Mouse (Mus musculus): ENCODE measurements at regions not wholly inside any gene's neighbourhood (a gene's known extent, or its start where the extent isn't known, plus 50 kb on each side); places are given as distances from the start of the nearest gene placed in this dataset.
A peak's percentile ranks its signal among the peaks of the same experiment; 100 is the strongest.

DNA sequence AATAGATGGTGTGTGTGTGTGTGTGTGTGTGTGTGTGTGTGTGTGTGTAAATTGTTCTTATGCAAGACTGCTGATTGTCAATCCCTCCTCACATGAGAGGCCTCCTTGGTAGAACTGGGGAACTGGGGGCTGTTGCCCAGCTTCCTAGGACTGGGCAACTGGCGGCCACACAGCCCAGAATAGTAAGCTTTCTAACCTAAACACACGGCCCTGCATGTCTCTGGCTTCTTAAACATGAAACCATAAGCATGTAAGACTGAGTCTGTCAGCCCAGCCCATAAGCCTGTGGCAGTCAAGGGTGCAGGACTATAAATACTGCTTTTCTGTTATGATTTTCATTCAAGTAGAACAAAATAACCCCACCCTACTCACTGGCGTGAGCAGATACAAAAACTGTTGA, 60.7 kb downstream of the Ifng start:
- WGBS, result 87% methylated on average over 3 of the region's 3 CpGs
- no peaks in the 10 kb centered on the region for H3K27me3 ChIP-seq (ENCODE audit: control insufficient read depth, insufficient read depth, low read length)
- no peak overlapping the region for H3K4me3 ChIP-seq (replicated peaks; ENCODE audit: low read length)
- no peak overlapping the region for H3K9ac ChIP-seq
- H3K9me3 ChIP-seq (ENCODE audit: control insufficient read depth, low read length), result no peaks in the 10 kb centered on the region
- H3K4me2 ChIP-seq (replicated peaks), result no peak overlapping the region
- H3K36me3 ChIP-seq (replicated peaks; ENCODE audit: control insufficient read depth, insufficient read depth), result no peaks in the 10 kb centered on the region
- H3K27ac ChIP-seq, result no peak overlapping the region
- DNase-seq (ENCODE audit: low spot score), result no peak
- 0 out of 2 replicates have a peak, but pooled peaks cover 3% of the 10 kb centered on the region for H3K4me1 ChIP-seq (replicated peaks; ENCODE audit: control insufficient read depth, insufficient read depth, low read length)
- ATAC-seq (ENCODE audit: low FRiP score), result no peak

DNA sequence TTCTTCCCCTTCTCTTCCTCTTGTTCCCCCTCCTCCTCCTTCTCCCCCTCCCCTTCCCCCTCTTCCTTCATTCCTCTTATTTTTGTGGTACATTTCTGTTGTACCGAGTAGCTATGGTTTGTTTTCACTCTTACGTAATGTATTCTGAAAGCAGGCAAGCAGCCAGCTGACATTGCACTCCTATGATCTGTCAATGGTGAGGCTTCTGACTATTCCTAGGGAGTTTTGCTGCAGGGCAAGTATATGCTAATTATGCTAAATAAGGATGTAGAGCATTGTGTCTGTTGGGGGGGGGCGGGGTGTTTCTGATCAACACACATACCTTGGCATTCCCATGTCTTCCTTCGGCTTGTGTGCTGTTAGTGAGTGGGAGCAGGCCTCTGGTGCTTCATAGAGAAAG, 64.0 kb downstream of the Ifng start:
- H3K4me1 ChIP-seq (replicated peaks; ENCODE audit: control insufficient read depth, insufficient read depth, low read length), result 0 out of 2 replicates have a peak, but pooled peaks cover 3% of the 10 kb centered on the region
- H3K4me2 ChIP-seq (replicated peaks), result no peak overlapping the region
- H3K9me3 ChIP-seq (ENCODE audit: control insufficient read depth, low read length), result no peaks in the 10 kb centered on the region
- H3K27ac ChIP-seq, result no peak overlapping the region
- H3K36me3 ChIP-seq (replicated peaks; ENCODE audit: control insufficient read depth, insufficient read depth), result no peaks in the 10 kb centered on the region
- DNase-seq (ENCODE audit: low spot score), result peak; percentile 26
- no peak overlapping the region for H3K4me3 ChIP-seq (replicated peaks; ENCODE audit: low read length)
- no peak for ATAC-seq (ENCODE audit: low FRiP score)
- no peaks in the 10 kb centered on the region for H3K27me3 ChIP-seq (ENCODE audit: control insufficient read depth, insufficient read depth, low read length)
- H3K9ac ChIP-seq, result no peak overlapping the region
- 55% methylated on average over 4 of the region's 4 CpGs for WGBS

DNA sequence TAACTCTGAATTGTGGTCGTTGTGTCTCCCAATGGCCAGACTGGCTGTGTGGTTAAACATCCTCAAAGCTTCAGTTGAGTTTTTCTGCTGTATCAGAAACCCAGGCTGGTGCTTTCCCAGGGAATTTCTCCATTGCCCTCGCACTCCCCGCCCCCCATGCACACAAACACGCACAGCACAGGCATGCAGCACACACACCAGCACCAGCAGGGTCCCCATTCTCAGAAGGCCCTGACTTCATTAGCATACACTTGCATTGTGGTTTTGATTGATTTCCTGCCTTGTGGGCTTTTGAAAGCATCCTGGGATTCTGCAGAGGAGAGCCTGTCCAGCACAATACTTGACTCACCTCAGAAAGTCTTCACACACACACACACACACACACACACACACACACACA, 65.3 kb downstream of the Ifng start:
- ATAC-seq (ENCODE audit: low FRiP score) (peak; percentile 21; the same call in 1 of the 2 replicates), DNase-seq (ENCODE audit: low spot score) (no peak)
- H3K36me3 ChIP-seq (replicated peaks; ENCODE audit: control insufficient read depth, insufficient read depth), result no peaks in the 10 kb centered on the region
- H3K9me3 ChIP-seq (ENCODE audit: control insufficient read depth, low read length), result no peaks in the 10 kb centered on the region
- no peak overlapping the region for H3K9ac ChIP-seq
- H3K4me2 ChIP-seq (replicated peaks), result no peak overlapping the region
- H3K4me3 ChIP-seq (replicated peaks; ENCODE audit: low read length), result no peak overlapping the region
- WGBS, result 24% methylated on average over 4 of the region's 4 CpGs
- H3K27ac ChIP-seq, result no peak overlapping the region
- 0 out of 2 replicates have a peak, but pooled peaks cover 3% of the 10 kb centered on the region for H3K4me1 ChIP-seq (replicated peaks; ENCODE audit: control insufficient read depth, insufficient read depth, low read length)
- H3K27me3 ChIP-seq (ENCODE audit: control insufficient read depth, insufficient read depth, low read length), result no peaks in the 10 kb centered on the region

DNA sequence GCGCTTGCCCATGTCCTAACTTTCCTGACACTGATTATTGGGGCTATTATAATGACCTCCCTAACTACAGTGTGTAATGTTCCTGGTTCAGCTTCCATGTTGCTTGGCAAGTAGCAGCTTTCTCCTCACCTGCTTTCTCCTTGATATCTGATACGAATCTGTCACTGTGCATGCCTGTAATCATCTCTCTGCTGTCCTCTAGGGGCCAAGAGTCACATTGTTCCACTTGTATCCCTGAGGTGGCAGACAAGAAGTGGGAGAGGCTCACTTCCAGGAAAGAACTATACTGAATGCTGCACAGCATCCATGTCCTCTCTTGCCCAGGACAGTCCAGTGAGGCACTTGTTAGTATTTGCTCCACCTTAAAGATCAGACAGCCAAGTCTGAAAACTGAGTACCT, 66.8 kb downstream of the Ifng start:
- H3K4me1 ChIP-seq (replicated peaks; ENCODE audit: control insufficient read depth, insufficient read depth, low read length), result 0 out of 2 replicates have a peak, but pooled peaks cover 3% of the 10 kb centered on the region
- no peaks in the 10 kb centered on the region for H3K9me3 ChIP-seq (ENCODE audit: control insufficient read depth, low read length)
- ATAC-seq (ENCODE audit: low FRiP score) (no peak), DNase-seq (ENCODE audit: low spot score) (peak; percentile 51)
- 55% methylated on average over 2 of the region's 2 CpGs for WGBS
- H3K4me3 ChIP-seq (replicated peaks; ENCODE audit: low read length), result no peak overlapping the region
- no peak overlapping the region for H3K9ac ChIP-seq
- no peak overlapping the region for H3K27ac ChIP-seq
- no peaks in the 10 kb centered on the region for H3K27me3 ChIP-seq (ENCODE audit: control insufficient read depth, insufficient read depth, low read length)
- H3K4me2 ChIP-seq (replicated peaks), result no peak overlapping the region
- no peaks in the 10 kb centered on the region for H3K36me3 ChIP-seq (replicated peaks; ENCODE audit: control insufficient read depth, insufficient read depth)

DNA sequence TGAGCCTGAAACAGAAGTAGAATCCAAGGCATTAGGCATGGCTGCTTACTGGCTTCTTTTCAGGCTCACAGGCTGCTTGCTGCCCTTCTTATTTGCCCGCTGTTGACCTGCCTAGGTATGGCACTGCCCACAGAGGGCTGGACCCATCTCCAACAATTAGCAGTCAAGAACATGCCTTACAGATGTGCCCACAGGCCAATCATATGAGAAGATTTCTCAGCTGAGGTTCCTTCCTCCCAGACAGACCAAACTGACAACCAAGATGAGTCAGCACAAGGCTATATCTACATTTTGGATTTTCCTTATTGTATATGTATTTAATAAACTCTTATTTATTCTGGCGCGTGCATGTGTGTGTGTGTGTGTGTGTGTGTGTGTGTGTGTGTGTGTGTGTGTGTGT, 76.0 kb downstream of the Ifng start:
- Histone ChIP-seq H3K27ac (no peak overlapping the region), H3K4me2 (replicated peaks) (no peak overlapping the region), H3K4me1 (replicated peaks; ENCODE audit: control insufficient read depth, insufficient read depth, low read length) (no peaks in the 10 kb centered on the region), H3K27me3 (ENCODE audit: control insufficient read depth, insufficient read depth, low read length) (no peaks in the 10 kb centered on the region), H3K36me3 (replicated peaks; ENCODE audit: control insufficient read depth, insufficient read depth) (no peaks in the 10 kb centered on the region), H3K4me3 (replicated peaks; ENCODE audit: low read length) (no peak overlapping the region), H3K9me3 (ENCODE audit: control insufficient read depth, low read length) (no peaks in the 10 kb centered on the region), H3K9ac (no peak overlapping the region)
- 97% methylated on average over 3 of the region's 3 CpGs for WGBS
- ATAC-seq (ENCODE audit: low FRiP score), result no peak
- no peak for DNase-seq (ENCODE audit: low spot score)

DNA sequence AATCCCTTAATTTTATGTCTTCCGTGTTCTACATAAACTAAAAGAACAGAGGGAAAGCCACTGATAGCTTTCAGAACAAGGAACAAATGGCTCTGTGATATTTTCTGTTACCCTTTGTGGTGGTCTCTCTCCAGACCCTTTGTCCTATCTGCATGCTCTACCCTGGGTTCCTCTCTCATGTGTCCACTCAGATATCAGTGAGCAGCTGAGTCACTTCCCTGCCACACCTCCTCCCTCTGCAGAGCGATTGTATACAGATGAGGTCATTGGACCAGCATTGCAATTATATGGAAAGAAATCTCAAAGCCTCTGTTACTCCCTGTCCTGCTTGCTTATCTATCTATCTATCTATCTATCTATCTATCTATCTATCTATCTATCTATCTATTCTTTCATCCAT, 77.1 kb downstream of the Ifng start:
- Histone ChIP-seq H3K27me3 (ENCODE audit: control insufficient read depth, insufficient read depth, low read length) (no peaks in the 10 kb centered on the region), H3K4me3 (replicated peaks; ENCODE audit: low read length) (no peak overlapping the region), H3K9ac (no peak overlapping the region), H3K36me3 (replicated peaks; ENCODE audit: control insufficient read depth, insufficient read depth) (no peaks in the 10 kb centered on the region), H3K4me1 (replicated peaks; ENCODE audit: control insufficient read depth, insufficient read depth, low read length) (no peaks in the 10 kb centered on the region), H3K9me3 (ENCODE audit: control insufficient read depth, low read length) (no peaks in the 10 kb centered on the region), H3K4me2 (replicated peaks) (no peak overlapping the region), H3K27ac (no peak overlapping the region)
- DNase-seq (ENCODE audit: low spot score) (no peak), ATAC-seq (ENCODE audit: low FRiP score) (no peak)
- 87% methylated on average over 2 of the region's 2 CpGs for WGBS

DNA sequence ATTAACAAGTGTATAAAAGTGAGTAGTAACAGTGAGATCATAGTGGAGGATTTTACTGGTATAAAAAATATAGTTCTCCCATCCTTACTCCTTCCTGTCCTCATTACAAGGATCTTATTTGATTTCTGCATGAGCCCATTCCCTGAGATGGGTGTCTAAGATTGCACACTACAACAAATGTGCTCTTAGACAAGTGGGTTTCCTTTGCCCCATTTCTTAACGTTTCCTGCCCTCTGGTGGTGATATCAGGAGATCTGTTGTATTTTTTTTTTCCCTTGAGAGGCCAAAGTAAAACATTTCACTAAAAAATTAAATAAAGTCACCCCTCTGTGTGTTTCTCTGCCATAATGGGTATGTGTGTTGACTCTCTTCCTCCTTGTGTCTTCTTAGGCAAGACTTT, 105.1 kb downstream of the Ifng start:
- 21% methylated on average over 1 of the region's 1 CpGs for WGBS
- no peaks in the 10 kb centered on the region for H3K36me3 ChIP-seq (replicated peaks; ENCODE audit: control insufficient read depth, insufficient read depth)
- H3K27ac ChIP-seq, result no peak overlapping the region
- H3K4me1 ChIP-seq (replicated peaks; ENCODE audit: control insufficient read depth, insufficient read depth, low read length), result no peaks in the 10 kb centered on the region
- H3K9me3 ChIP-seq (ENCODE audit: control insufficient read depth, low read length), result no peaks in the 10 kb centered on the region
- DNase-seq (ENCODE audit: low spot score) (peak; percentile 79), ATAC-seq (ENCODE audit: low FRiP score) (no peak)
- H3K4me2 ChIP-seq (replicated peaks), result no peak overlapping the region
- H3K9ac ChIP-seq, result no peak overlapping the region
- no peak overlapping the region for H3K4me3 ChIP-seq (replicated peaks; ENCODE audit: low read length)
- no peaks in the 10 kb centered on the region for H3K27me3 ChIP-seq (ENCODE audit: control insufficient read depth, insufficient read depth, low read length)

DNA sequence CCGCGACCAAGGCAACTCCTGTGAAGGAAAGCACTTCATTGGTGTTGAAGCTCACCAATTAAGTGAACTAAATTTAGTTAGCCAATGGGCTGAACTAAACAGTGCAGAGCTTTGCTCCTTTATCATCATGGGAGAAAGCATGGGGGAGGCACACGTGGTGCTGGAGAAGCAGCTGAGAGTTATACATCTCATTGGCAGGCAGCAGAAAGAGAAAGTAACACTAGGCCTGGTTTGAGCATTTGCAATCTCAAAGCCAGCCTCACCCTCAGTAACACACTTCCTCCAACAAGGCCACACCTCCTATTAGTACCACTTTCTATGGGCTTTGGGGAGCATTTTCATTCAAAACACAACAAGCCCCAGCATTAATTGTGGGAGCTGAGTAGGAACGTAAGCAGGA, 109.4 kb downstream of the Ifng start:
- ATAC-seq (ENCODE audit: low FRiP score), result no peak
- H3K36me3 ChIP-seq (replicated peaks; ENCODE audit: control insufficient read depth, insufficient read depth), result no peaks in the 10 kb centered on the region
- 86% methylated on average over 4 of the region's 4 CpGs for WGBS
- no peaks in the 10 kb centered on the region for H3K27me3 ChIP-seq (ENCODE audit: control insufficient read depth, insufficient read depth, low read length)
- H3K4me1 ChIP-seq (replicated peaks; ENCODE audit: control insufficient read depth, insufficient read depth, low read length), result no peaks in the 10 kb centered on the region
- no peak overlapping the region for H3K9ac ChIP-seq
- H3K4me2 ChIP-seq (replicated peaks), result no peak overlapping the region
- no peak overlapping the region for H3K4me3 ChIP-seq (replicated peaks; ENCODE audit: low read length)
- H3K27ac ChIP-seq, result no peak overlapping the region
- no peak for DNase-seq (ENCODE audit: low spot score)
- no peaks in the 10 kb centered on the region for H3K9me3 ChIP-seq (ENCODE audit: control insufficient read depth, low read length)

DNA sequence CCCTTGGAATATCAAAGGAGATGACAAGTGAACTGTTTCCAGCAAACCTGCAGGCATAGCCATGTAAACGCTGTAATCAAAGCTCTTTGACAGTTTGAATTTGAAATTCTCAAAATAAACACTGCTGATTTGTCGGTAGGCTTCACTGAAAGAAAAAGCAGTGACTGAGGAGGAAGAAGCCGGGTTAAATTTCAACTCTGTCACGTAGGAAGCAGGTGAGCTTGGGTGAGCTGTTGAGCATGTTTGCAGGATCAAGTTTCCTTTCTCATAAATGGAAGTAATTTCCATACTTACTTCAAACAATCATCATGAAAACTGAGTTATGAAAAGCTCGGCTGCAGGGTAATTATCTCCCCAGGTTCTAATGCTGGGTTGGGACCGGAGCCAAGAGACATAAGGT, 118.0 kb downstream of the Ifng start:
- Histone ChIP-seq H3K9ac (no peak overlapping the region), H3K27me3 (ENCODE audit: control insufficient read depth, insufficient read depth, low read length) (no peaks in the 10 kb centered on the region), H3K4me1 (replicated peaks; ENCODE audit: control insufficient read depth, insufficient read depth, low read length) (no peaks in the 10 kb centered on the region), H3K4me3 (replicated peaks; ENCODE audit: low read length) (no peak overlapping the region), H3K4me2 (replicated peaks) (no peak overlapping the region), H3K36me3 (replicated peaks; ENCODE audit: control insufficient read depth, insufficient read depth) (no peaks in the 10 kb centered on the region), H3K27ac (no peak overlapping the region), H3K9me3 (ENCODE audit: control insufficient read depth, low read length) (no peaks in the 10 kb centered on the region)
- ATAC-seq (ENCODE audit: low FRiP score), result no peak
- DNase-seq (ENCODE audit: low spot score), result no peak
- 73% methylated on average over 6 of the region's 6 CpGs for WGBS

DNA sequence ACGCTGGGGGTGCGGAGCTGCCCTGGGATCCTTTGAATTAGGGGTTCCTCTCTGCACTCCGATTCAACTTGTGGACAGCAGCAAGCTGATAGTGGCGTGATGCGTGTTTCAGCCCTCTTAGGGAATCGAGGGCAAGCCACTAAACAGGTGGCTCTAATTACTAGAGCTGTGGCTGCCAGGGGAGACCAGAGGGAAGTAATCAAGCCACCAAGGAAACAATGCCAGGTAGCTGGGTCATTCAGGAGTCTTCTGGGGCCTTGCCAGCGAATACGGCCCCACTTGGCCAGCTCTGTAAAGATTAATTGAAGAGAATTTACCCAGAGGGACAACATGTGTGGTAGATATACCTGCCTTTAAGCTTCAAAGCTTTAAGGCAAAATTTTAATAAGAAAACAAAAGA, 123.2 kb downstream of the Ifng start:
- H3K4me1 ChIP-seq (replicated peaks; ENCODE audit: control insufficient read depth, insufficient read depth, low read length), result no peaks in the 10 kb centered on the region
- no peak overlapping the region for H3K4me3 ChIP-seq (replicated peaks; ENCODE audit: low read length)
- WGBS, result 72% methylated on average over 8 of the region's 8 CpGs
- no peak overlapping the region for H3K9ac ChIP-seq
- H3K4me2 ChIP-seq (replicated peaks), result no peak overlapping the region
- DNase-seq (ENCODE audit: low spot score), result no peak
- no peaks in the 10 kb centered on the region for H3K36me3 ChIP-seq (replicated peaks; ENCODE audit: control insufficient read depth, insufficient read depth)
- H3K27ac ChIP-seq, result no peak overlapping the region
- H3K9me3 ChIP-seq (ENCODE audit: control insufficient read depth, low read length), result no peaks in the 10 kb centered on the region
- ATAC-seq (ENCODE audit: low FRiP score), result no peak
- H3K27me3 ChIP-seq (ENCODE audit: control insufficient read depth, insufficient read depth, low read length), result no peaks in the 10 kb centered on the region

Data from hindbrain, embryonic 14.5 days (tissue).